Mouse (Mus musculus) small intestine, adult 2 months (tissue): ENCODE data around the gene Lef1.

Experiments
- CTCF ChIP-seq: fragments of 200-500 bp; IDR thresholded peaks from 2 replicates; pipeline ENCODE4 v1.5.1; 2012; ENCODE audit warnings: low read depth, mild to moderate bottlenecking, control low read depth, inconsistent platforms, low read length, moderate library complexity, mixed read lengths; ENCODE audit not compliant: insufficient replicate concordance, insufficient read length; ENCODE audit errors: extremely low read depth
- POLR2A ChIP-seq: fragments of 200-500 bp; IDR thresholded peaks from 2 replicates; pipeline ENCODE4 v1.6.1; 2012; ENCODE audit warnings: low read depth, mild to moderate bottlenecking, control low read depth, inconsistent platforms, low read length, moderate library complexity

DNA sequence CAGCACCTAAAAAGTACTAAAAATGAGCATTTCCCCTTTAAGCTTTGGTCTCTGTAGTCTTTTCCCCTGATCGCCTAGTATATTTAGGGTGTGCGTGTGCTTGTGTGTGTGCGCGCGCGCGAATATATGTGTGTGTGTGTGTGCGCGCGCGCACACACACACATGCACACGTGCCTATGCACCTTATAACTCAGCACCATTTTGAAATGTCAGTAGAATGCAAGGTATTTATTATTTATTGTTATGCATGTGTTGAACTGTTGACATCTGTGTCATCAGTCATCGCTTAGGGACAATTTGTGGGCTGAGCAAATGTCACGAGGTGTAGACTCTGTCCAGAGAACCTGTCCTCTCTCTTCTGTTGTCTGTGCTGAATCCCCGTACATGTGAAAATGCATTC is 7.1 kb downstream of the Lef1 start:
- no peak for TF ChIP-seq CTCF
- TF ChIP-seq POLR2A, result no peak
